Mouse (Mus musculus) hematopoietic stem cell, adult 5-6 weeks (primary cell): ENCODE results near the gene Cplane1. TPM values are rescaled to one million over a fixed set of nuclear protein-coding genes. Genes with fewer than 3 reads are reported as not detected.
"Not testable (repeated sequence)": the region's sequence is repeated elsewhere in the genome, so short reads cannot be mapped to it uniquely, and the experiment has no call there.

ENCODE experiments used
- ATAC-seq, 2 experiments: fragments of 125-278 bp in 1 of 2; replicated peaks in 1 of 2; 2 replicates each; pipeline ENCODE4 v1.8.0; 2016 to 2017; ENCODE audit warnings: inconsistent platforms in 2 of 2, mild to moderate bottlenecking in 2 of 2, moderate number of reproducible peaks in 2 of 2, low read depth in 1 of 2, moderate TSS enrichment in 1 of 2; ENCODE audit not compliant: low FRiP score in 2 of 2, poor library complexity in 2 of 2, severe bottlenecking in 2 of 2, insufficient read depth in 1 of 2, low TSS enrichment in 1 of 2
- total RNA-seq: library from RNA; stranded (forward); fragments of 172-1452, 232-1000 nt; gene quantifications from 2 replicates; pipeline ENCODE4 v1.2.3, GENCODE M21; 2017

The Cplane1 gene
- 11.1 and 13.4 TPM in 2 replicates for total RNA-seq

- peak; percentile 91 to 95 for ATAC-seq
These were observed at the start of gene Cplane1 for GRCm38 (mm10) chr15:8168591-8169265. Gene Cplane1, plus strand, starts transcription at chr15:8169106.

- no peak for ATAC-seq
These were observed 39.6 kb upstream of the Cplane1 start for GRCm38 (mm10) chr15:8129281-8129680.

GRCm38 (mm10) chr15:8131268-8131667, 37.6 kb upstream of the Cplane1 start:
- ATAC-seq: no peak

GRCm38 (mm10) chr15:8131761-8132160, 37.1 kb upstream of the Cplane1 start:
- no peak for ATAC-seq

DNA sequence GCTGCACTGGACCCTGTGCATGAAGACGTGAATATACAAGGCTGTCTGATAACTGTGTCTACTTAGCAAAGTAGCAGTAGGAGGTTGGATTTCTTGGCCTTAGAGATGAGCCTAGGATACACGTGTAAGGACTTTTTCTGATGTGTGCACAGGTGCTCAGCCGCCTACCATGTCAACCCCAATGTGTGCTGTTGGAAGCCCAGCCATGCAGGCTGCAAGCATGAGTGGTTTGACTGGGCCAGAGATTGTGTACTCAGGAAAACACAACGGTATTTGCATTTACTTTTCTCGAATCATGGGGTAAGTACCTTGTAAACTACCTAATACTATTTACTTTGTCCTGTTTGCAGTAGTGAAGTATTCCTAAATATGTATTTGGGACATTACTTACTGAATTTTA, 33.3 kb upstream of the Cplane1 start:
- no peak for ATAC-seq

- no peak for ATAC-seq
These were observed 7.1 kb upstream of the Cplane1 start for GRCm38 (mm10) chr15:8161841-8162240.

DNA sequence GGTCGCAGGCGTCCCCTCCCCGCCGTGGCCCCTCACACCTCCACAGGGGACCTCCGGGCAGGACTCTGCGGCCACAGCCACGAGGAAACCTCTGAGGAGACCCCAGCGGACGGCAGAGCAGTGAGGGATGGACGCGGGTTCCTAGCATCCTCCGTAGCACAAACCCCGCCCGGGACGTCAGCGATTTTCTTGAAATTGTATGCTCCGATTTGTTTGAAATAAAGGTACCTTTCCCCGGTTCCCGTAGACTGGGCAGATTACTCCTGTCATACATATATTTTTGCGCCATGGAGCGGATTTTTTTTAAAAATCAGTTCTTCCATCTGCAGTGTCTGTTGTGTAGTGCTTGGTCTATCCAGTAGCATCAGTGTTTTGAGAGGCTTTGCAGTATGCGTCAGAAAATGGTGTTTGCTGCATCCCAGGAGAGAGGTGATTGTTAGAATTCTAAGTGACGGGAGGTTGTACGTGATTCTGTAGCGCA, 400 bp downstream of the Cplane1 start:
- ATAC-seq: peak in 1 of 2 experiments; percentile 8; a peak in 1 of 4 replicates

DNA sequence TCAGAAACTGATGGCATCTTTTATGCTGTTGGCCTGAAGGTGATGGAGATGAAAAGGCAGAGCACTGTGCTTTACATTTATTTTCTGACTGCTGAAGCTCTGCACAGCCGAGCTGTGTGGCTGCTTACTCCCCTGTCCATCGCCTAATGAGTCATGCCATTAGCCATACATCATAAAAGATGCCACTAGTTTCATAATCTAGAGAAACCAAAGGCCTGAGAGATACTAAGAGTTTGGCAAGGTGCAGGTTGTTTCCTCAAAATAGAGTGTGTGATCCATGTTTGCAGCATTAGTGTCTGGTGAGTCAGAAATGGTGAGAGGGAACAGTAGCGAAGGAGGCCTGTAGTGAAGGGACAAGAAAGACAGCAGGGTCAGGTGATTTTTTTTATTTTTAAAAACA, 20.7 kb downstream of the Cplane1 start:
- no peak for ATAC-seq

DNA sequence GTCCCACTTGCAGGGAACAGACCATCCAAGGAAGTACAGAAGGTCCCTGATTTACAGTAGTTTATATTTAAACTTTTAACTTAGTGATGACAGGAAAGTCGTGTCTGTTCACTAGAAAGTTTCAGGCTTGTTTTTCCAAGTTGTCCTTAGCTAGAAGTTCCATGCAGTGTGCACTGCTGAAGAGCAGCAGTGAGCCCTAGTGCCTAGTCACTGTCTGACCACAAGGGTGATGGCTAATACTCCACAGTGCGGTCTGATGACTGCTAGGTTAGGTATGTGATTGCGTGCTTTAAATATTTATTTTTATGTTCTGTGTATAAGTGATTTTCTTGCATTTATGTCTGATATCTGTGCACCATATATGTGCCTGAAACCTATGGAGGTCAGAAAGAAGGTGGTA, 21.5 kb downstream of the Cplane1 start:
- no peak for ATAC-seq

- no peak for ATAC-seq
These were observed 31.4 kb downstream of the Cplane1 start for GRCm38 (mm10) chr15:8200317-8200716.

- no peak for ATAC-seq
These were observed 39.5 kb downstream of the Cplane1 start for GRCm38 (mm10) chr15:8208362-8208761.

DNA sequence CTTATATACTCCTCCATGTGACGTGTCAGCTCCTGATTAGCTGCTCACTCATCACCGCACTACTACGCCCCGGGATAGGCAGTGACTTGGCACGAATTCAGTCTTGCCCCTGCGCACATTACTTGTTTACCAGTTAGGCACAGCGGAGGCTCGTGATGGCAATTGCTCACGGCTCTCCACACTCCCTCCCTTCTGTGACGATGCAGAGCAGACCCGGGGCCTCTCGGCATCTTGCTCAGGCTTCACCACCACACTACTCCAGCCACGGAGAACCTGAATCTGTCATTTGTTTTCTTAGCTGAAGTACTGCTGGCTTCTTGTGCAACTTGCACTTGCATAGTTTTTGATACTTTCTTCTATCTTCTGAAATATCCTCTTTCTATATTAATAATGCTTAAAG, 45.9 kb downstream of the Cplane1 start:
- ATAC-seq: no peak

- not testable (repeated sequence) for ATAC-seq
These were observed 65.3 kb downstream of the Cplane1 start for GRCm38 (mm10) chr15:8234167-8234566.

- no peak for ATAC-seq
These were observed 97.0 kb downstream of the Cplane1 start for GRCm38 (mm10) chr15:8265946-8266345.

DNA sequence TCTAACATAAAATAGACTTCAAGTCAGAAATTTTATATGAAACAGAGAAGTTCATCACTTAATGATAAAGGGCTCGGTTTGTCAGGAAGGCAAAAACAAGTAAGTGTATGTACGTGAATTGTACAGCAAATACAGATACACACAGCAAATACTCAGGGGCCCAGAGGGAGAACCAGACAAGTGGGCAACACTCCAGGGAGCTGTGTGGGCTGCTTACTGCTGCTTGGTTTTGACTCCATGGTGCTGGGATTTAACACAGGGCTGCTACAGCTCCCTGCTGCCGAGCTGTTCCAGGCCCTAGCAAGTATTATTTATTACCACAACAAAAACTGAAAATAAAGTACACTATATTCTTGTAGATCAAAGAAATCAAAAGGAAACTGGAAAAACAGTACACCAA, 98.3 kb downstream of the Cplane1 start:
- no peak for ATAC-seq

- ATAC-seq: no peak
These were observed 99.3 kb downstream of the Cplane1 start for GRCm38 (mm10) chr15:8268231-8268630.

GRCm38 (mm10) chr15:8271952-8272351, 103.0 kb downstream of the Cplane1 start:
- no peak for ATAC-seq

DNA sequence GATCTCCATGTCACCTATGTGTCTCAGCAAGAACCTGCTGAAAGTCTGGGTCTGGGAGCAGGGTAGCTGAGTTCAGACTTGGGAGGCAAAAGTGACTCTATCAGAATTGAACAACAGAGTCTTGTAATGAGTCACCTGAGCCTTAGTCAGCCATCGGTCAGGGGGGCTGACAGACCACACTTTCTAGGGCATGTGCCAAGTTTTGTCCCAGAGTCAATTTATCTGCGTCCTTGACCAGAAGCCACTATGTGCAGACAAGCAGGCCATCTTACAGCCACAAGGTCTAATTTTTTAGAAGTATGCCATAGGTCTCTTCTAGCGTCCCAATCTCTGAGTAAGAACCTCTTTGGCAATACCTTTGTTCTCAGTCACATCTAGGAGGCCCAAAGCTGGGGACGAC, 109.0 kb downstream of the Cplane1 start:
- not testable (repeated sequence) for ATAC-seq

DNA sequence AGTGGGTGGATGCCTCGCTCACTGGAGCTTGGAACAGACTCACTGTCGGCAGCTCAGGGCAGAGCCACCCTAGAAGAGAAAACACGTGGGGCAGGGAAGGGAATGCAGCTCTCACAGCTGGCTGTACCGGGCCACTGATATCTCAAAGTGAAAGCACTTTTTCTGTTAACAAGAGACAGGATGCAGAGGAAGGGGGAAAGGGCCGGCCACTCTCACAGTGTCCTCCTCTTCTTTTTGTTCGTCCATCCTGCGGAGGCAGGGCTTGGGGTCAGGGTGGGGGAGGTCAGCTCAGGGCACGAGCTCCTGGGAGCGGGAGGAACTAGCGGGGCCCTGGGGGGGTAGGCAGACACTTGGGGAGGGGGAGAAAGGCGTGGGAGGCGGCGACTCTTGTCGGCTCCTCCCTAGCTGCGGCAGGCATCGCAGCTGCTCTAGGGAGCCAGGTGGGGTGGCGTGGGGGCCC, 110.4 kb downstream of the Cplane1 start:
- ATAC-seq: peak; percentile 42 to 62
